Mouse (Mus musculus) left cerebral cortex, adult 9 months (tissue): ENCODE measurements at regions not wholly inside any gene's neighbourhood (a gene's known extent, or its start where the extent isn't known, plus 50 kb on each side); places are given as distances from the start of the nearest gene placed in this dataset.
A peak's percentile ranks its signal among the peaks of the same experiment; 100 is the strongest.
"Not testable (repeated sequence)": the region's sequence is repeated elsewhere in the genome, so short reads cannot be mapped to it uniquely, and the experiment has no call there.

Source experiments
- DNase-seq, 2 experiments: peaks; one replicate each; pipeline ENCODE4 v3.0.0; 2022; ENCODE audit warnings: low spot score in 2 of 2

GRCm38 (mm10) chr10:46629876-46630275, 1052.2 kb downstream of the Hace1 start:
- DNase-seq, result no peak

DNA sequence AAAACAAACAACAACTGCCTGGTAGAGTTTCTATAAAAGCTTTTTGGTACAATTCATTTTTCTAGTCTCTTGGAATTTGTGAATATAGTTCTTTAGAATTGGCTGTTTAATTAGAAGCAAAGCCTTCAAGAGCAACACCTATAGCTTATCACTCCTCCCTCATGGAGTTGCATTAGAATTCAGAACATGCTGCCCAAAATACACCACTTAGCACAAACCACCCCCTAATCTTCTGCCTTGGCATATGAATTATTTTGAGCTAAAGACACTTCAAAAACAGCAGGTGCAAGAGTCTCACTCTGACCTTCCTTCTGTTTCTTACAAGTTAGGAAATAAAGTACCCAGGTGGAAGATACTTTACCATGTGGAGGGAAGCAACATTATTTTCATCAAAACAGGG, 1085.4 kb downstream of the Hace1 start:
- peak in 1 of 2 experiments; percentile 13 for DNase-seq

DNA sequence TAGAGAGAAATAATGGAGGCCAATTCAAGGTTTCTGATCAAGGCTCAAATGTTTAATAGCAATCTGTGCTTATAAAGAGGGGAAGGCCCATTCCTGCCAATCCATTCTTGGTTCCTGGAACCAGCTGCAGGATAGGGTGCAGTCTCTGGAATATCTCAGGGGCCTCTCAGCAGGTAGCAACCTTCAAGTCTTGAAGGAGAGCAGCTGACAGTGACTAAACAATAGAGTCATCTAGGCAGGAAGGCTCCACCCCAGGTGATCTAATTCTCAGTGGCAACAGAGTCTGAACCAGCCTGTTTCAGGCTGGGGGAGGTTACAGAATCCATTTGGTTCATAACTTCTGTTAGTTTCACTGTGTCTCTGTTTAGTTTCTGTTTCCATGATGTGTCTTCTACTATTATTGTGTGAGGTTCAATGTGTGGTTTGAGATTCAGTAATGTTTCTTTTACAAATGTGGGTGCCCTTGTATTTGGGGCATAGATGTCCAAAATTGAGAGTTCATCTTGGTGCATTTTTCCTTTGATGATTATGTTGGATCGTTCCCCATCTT, 1112.3 kb downstream of the Hace1 start:
- not testable (repeated sequence) for DNase-seq

GRCm38 (mm10) chr10:46692661-46693060, 1115.0 kb downstream of the Hace1 start:
- DNase-seq, result no peak

GRCm38 (mm10) chr10:46697363-46698246, 1120.0 kb downstream of the Hace1 start:
- peak; percentile 16 to 19 for DNase-seq

DNA sequence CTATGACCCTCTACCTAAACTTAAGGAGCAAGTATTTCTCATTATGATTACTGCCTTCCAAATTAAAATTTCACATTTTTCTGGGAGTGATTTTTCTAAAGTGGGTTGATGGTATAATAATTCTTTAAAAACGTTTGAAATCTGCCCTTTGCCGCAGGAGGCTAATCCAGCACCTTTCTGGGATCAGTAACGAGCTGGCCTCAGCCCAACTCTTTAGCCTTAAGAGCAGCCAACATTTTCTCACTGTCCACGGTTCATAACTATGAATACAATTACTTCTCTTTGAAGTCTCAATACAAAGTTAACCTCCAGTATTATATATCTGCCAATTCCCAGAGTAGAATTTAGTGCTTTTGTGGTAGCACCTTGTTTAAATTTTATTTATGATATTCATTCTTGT, 1123.6 kb downstream of the Hace1 start:
- DNase-seq, result no peak

- DNase-seq, result not testable (repeated sequence)
Observed at GRCm38 (mm10) chr10:46708022-46708421, 1130.4 kb downstream of the Hace1 start.

DNA sequence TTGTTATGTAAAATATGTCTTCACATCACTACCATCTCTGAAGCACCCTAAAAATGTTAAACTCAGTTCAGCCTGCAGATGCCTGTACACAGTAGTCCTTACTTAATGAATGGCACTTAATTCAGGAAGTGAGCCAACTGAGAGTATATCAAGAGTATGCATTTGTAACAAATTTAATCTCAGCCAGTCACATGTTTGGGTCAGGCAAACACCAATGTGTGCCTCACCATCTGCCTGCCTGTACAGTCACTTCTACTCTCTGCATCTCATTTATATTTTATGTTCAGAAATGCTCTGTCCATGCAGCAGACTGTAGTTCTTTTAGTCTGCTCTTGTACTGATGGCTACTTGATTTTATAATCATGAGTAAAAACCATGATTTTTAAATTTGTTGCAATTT, 1135.1 kb downstream of the Hace1 start:
- no peak for DNase-seq

DNA sequence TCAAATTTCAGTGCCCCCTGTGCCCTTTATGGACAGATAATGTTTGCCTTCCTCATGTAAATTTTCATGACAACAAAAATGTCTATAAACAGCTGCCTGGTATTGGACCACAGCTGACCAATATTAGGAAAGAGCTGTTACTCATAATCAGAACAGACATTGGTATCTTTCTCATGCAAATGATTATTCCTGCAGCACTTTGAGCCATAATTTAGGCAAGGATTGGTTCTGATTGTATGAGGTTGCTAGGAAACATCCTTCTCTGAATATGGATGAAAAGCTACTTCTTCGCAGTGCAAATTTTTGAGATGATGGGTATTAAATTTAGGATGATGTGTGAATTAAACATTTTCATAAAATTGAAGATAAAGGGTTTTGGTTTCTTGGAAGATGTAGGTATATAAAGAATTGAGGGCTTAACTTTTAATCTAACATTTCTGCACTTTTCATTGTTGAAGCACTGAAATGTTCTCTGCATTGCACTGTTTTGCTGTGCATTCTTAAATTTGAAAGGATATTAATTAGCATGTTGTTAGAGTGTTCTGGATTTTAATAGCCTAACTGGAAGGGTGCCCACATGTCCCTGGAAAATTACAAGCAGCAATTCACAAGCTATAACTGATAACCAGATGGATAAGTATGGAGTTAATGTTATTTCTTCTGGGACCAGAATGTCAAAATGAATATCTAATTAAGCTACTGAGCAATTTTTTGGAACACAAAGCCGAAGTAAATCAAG, 1140.9 kb downstream of the Hace1 start:
- DNase-seq, result peak; percentile 2 to 3

GRCm38 (mm10) chr10:46719088-46719469, 1141.5 kb downstream of the Hace1 start:
- DNase-seq, result no peak

DNA sequence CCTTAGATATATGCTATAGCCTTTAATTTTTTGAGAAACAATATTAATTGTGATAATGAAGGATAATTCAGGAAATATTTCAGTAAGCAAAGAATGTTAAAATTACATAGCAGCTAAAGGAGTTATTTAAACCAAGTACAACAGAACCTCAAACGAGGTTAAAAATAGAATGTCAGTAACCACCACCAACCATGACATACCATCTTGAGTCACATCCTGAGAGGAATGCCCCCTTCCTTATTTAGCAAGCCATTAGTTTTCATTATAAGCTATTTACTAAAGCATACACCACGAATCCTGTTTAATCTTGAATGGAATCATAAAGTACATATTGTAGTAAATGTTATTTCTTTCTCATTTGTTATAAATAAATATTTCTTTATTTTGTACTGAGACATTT, 1146.0 kb downstream of the Hace1 start:
- no peak for DNase-seq

DNA sequence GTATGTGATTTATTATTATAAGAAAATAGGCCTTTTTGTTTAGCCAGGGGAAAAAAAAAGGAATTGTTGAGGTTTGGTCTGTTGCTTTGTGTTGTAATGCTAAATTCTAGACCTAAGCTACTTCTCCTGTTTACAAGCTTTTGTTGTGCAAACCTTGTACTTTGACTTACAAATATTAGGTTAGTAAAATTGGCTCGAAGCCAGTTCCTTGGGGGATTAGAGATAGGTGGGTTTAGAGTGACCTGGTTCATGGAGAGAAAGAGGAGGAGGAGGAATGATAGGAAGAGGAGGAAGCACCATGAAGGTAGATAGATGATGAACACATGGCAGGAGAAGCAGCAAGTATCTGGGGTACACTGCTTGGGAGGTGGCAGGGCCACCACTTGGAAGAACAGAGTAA, 1153.0 kb downstream of the Hace1 start:
- no peak for DNase-seq

GRCm38 (mm10) chr10:46733760-46734265, 1156.2 kb downstream of the Hace1 start:
- no peak for DNase-seq

GRCm38 (mm10) chr10:46741098-46741497, 1163.5 kb downstream of the Hace1 start:
- no peak for DNase-seq

GRCm38 (mm10) chr10:46742131-46742530, 1164.5 kb downstream of the Hace1 start:
- DNase-seq, result no peak

GRCm38 (mm10) chr10:46760923-46761322, 1183.3 kb downstream of the Hace1 start:
- DNase-seq, result no peak

DNA sequence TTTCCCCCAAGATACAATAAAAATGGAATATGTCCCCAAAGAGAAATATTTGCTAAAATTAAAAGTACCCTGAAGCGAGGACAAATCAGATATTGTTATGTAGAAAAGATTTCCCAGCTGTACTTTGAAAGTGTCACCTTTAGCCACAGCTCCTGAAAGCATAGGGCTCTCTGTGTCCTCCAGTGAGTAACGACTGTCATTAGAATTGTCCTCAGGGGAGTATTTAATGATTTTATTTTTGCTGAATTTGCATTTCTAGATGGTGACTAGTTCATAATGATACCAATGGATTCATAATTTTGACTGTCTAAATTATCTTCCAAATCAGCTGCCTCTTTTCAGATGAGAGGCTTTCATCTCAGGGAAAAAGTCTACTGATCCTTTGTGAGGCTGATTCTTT, 1201.1 kb downstream of the Hace1 start:
- no peak for DNase-seq

GRCm38 (mm10) chr10:46785723-46786122, 1208.1 kb downstream of the Hace1 start:
- not testable (repeated sequence) for DNase-seq

- DNase-seq, result no peak
Observed at GRCm38 (mm10) chr10:46814271-46814670, 1236.6 kb downstream of the Hace1 start.

DNA sequence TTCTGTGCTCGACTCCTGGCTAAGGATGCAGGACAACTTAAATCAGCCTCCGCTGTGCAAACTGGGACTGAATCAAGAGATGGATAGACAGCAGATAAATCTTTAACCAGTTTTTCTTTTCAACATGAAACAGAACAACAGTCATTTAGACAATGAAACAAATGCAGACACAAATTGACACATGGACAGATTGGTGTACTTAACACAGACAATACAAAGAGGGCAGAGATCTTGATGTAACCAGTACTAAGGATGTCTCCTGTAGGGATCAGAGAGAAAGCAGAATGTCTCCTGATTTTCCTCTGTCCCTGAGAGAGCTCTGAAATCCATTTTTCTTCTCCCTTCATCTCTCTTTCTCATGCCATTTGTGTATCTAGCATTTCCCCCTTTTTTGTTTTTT, 1241.5 kb downstream of the Hace1 start:
- DNase-seq, result no peak

DNA sequence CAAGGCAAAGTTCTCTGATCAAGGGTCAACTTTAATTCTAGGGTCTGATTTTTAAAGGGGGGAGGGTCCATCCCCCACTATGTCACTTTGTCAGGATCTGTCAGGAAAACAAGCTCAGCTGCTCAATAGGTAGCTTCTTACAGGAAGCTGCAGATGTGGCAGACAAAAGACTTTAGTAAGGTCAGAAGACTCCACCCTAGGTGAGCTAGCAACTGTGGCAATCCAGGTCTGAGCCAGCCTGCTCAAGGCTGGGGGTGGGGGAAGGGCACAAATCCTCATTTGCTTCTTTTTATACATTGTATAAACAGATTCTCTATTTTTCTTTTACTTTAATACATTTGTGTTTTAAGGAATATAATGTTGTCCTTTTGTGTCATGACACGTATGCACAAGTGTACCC, 1242.3 kb downstream of the Hace1 start:
- DNase-seq, result no peak

GRCm38 (mm10) chr10:46823837-46824236, 1246.2 kb downstream of the Hace1 start:
- no peak for DNase-seq
